Mouse (Mus musculus) gastrocnemius, postnatal 25 days (tissue): ENCODE measurements around the gene Gm6525. TPM values are rescaled to one million over a fixed set of nuclear protein-coding genes. Genes with fewer than 3 reads are reported as not detected.
A peak's percentile ranks its signal among the peaks of the same experiment; 100 is the strongest.

ENCODE experiments used
- DNase-seq: peaks from one replicate; pipeline ENCODE4 v3.0.0; 2022
- total RNA-seq, 2 experiments: library from RNA; stranded (reverse); gene quantifications; 1 replicate in 1 of 2; 2 replicates in 1 of 2; pipeline ENCODE4 v1.2.3; 2021

Gm6525 gene
- total RNA-seq, 2 experiments from 2014 or later = not detected

GRCm38 (mm10) chr3:84215253-84215652, 41.3 kb downstream of the Gm6525 start:
- DNase-seq = no peak

DNA sequence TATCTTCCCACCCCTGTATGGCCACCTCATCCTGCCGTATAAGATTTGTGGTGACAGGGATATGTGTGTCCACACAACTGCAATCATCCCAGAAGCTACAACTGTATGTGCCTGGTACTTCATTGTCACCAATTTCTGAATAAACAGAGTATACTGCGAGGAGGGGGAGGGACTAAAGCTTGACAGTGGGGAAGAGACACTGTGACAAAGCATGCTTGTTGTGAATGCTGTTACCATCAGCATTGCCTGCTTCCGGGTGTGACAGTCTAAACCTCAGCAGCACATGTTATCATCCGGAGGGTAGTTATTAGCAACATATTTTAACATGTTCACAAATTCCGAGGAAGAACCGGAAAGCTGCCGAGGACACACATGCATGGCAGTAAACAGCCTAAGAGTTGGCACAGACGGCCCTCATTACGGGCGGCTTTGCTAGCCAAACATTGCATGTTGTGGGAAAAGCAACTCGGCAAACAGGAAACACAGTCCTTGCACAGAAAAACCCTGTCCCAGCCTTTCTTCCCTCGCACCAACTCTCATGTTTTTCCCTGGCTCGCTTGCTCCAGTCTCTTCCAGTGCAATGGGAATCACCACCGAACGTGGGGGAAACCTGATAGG, 41.9 kb downstream of the Gm6525 start:
- DNase-seq = no peak

DNA sequence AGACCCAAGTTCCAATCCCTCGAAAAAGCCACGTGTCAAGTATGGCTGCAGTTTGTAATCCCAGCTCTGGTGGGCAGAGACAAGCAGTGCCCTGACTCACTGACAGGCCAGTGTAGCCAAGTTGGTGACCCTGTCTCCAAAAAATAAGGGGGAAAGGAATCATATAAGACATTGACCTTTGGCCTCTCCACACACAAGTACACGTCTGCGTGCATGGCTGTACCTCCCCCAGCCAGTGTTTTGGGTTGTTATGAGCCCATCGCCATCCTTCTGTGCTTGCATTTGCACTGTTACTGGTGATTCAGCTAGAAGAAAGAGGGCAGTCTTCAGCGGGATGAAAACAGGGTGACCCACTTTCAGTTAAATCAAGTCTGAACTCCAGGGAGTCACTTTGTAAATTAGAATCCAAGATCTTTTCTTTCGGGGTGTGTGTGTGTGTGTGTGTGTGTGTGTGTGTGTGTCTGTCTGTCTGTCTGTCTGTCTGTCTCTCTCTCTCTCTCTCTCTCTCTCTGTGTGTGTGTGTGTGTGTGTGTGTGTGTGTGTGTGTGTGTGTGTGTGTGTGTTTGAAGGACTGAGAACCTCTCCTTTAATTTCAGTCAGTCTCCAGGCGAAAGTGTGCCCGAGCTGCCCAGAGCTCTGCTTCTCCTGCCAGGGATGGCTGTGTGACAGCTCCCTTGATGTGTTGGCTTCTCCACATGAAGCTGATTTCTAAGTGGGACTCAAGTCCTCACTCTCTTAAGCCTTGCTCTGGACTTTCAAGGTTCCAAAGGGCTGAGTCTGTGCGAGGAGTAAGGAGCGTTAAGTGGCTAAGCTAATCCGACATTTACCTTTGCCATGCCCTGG, 43.4 kb downstream of the Gm6525 start:
- DNase-seq = no peak

DNA sequence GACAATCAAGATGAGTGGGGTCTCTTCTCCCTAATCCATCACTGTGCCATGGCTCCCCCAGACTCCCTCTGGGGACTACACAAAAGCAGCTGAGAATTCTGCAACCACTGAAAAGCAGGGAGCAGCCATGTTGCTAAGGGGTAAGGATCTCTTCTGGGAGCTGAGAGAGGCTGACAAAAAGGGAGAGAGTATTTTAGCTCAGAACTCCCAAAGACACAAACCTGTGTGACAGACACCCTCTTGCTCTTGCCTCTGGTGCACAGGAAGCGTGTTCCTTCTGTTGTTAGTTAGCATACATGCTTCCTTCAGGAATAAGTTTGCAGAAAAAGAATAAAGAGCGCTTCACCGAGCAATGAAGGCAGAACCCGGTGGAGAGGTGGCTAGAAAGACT, 44.1 kb downstream of the Gm6525 start:
- no peak for DNase-seq

DNA sequence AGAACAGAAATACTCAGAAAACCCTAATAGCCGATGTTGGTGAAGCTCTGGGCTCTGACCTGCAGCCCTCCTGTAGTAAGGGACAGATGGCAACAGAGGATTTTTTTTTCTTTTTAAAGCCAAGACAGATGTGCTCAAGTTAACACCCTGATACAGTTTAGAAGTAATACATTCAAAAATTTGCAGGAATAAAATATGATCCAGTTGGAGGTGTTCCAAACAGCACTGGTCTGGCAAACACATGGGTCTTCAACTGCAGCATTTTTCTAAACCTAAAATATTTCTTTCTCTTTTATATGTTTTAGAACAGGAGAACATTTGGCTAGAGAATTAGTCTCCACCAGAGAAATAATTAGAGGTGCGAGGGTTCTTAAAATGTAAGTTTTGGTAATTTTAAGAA, 44.6 kb downstream of the Gm6525 start:
- no peak for DNase-seq

DNA sequence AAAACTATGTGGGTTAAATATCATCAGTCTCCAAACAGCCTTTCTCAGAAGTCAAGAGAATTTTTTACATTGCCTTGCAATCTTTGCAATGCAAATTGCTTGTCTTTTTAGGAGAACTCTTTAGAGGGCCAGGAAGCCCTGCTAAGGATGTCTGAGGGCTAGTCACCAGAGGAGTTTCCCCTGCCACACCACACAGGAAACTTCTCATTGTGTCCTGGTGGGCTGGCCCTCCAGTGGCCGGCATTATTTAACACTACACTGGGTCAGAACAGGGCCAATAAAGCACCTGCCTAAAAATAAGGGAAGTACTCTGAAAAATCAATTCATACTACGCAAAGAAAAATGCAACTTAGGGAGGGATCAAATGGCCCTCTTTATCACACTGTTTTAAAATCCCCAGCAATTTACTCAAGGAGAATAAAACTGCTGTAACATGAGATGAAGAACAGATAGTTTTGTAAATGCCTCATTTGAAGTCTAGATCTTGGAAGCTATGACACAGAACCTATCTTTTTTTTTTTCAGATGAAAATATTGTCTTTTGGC, 45.3 kb downstream of the Gm6525 start:
- DNase-seq = no peak

DNA sequence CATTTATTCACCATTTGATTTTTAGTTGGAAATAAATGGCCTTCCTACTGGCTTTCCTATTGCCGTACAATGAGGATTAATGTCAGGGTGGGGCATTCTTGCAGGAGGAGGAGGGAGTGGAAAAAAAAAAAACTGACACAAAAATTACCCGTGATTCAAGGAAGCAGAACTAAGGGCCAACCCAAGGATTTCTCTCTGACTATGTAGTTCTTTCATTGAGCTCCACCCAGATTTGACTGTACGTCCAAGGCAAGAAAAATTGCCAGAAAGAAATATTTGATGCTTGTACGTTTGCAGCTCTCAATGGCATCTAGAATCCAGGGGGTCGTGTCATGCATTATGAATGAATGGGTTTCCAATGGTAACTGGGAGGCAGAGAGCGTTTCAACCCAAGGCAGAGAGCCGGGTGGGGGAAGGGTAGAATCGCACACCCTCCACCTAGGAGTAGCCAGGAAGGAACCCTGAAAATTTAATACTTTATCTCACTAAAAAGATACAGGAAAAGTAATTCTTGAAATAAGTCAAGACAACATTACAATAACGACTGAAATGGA, 45.9 kb downstream of the Gm6525 start:
- no peak for DNase-seq

DNA sequence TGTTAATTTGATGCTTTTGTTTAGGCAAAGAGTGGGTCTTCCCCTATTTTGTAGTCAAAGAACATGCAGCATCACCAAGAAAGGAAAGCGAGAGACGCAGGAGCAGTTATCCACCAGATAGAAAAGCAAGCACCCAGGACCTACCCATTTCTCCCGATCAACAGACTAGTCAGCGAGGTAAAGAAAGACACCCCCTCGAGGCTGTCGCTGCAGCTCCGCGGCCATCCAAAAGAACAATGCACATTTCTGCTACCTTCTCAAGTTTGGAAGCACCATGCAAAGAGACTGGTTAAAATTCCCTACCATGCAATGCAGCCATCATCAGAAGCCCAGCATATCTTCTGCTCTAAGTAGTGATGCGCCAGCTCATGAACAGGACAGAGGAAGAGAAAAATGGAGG, 46.4 kb downstream of the Gm6525 start:
- DNase-seq = no peak

DNA sequence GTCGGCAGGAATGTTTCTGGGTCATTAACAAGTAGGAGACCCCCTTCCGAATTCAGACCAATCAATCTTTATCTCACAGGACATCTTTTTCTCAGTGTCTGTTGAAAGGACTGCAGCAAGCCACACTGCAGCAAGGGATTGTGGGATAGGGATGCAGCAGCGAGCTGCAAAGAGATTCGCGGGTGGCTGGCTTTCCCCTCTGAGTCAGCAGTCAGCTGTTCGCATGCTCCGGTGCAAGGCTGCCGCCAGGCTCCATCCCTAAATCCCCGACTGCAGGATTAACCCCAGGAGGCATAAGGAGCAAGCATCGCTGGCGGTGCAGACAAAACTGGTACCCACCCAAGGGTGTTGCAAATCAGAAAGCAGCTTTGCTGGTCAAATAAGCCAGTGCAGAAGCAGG, 46.8 kb downstream of the Gm6525 start:
- peak; percentile 54 for DNase-seq

Other genes with a start within 250 kb of the Gm6525 start
- gene Tmem131l, start 133.9 kb upstream of the Gm6525 start, total RNA-seq = 10 to 100 TPM; 10.1 to 12.7 TPM
- gene Mnd1, start 18.3 kb upstream of the Gm6525 start, total RNA-seq = 1 to 10 TPM; 2.1 to 3.3 TPM
- gene Trim2, start 132.8 kb downstream of the Gm6525 start, total RNA-seq = 1 to 10 TPM; 2.7 to 3.3 TPM